Mouse (Mus musculus): ENCODE measurements at regions not wholly inside any gene's neighbourhood (a gene's known extent, or its start where the extent isn't known, plus 50 kb on each side); places are given as distances from the start of the nearest gene placed in this dataset.
A peak's percentile ranks its signal among the peaks of the same experiment; 100 is the strongest.

DNA sequence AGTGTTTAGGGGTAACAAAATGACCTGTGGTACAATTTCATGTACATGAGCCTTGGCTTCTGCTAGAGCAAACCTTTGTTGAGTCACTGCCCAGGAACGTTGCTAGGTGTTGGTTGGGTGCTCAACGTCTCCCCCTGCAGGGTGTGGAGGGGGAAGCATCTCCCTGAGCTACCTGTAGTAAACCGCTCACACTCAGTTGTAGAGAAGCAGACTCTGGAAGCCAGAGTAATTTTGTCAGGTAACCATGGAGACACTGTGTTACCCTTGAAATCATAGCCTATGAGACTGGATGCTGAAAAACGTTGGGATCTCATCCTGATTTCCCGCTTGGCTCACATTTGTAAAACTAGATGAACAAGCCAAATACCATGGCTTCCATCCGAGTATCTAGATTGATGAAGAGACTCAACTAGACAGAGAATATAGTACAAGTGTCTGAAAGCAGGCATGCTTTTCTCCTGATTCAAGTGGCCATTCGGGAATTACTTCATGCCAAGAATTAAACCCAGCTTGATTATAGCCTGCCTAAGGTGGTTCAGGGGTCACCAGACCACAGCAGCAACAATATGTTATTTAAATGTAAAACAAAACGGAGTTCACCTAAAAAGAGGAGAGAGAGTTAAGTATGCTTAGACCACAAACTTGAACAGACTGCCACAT is 63.7 kb upstream of the Ctla4 start:
- DNase-seq (ENCODE audit: low spot score in 2 of 2) = peak; percentile 34 to 50

DNA sequence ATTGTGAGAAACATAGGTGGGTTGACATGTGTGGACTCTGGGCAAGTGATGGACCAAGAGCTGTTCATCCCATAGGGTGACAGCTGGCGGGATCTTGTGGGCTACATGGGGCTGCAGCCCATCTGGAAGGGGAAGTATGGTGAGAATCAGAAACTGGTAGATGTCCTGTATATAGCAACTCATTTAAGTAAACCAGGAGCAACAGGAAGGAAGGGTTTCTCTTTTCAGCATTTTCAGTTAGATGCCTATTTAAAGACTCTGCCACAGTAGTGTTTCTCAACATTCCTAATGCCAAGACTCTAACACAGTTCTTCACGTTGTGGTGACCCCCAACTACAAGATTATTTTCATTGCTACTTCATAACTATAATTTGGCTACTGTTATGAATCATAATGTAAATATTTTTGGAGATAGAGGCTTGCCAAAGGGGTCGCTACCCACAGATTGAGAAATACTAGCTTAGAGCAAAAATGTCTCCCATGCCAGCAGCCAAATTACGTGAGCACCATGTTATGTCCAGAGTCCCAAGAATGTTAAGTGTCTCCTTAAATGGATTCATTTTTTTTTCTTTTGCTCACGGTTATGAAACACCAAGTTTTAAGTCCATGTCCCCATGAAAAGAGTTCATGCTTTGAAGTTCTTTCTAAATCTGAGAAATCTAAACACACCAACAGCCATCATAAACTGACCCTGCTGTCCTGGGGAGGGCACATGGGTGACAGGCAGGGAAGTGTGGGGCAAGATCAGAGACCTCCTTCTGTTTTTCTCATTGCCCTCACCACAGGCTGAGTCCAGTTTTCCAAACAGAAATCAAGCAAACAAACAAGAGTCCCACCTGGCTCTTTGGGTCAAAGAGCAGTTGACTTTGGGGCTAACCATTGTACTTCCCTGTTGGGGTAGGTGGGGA is 62.3 kb upstream of the Ctla4 start:
- DNase-seq (ENCODE audit: low spot score in 2 of 2) = no peak

- no peak for DNase-seq (ENCODE audit: low spot score in 2 of 2)
Measured at GRCm38 (mm10) chr1:60825256-60826186, 61.3 kb upstream of the Ctla4 start.

DNA sequence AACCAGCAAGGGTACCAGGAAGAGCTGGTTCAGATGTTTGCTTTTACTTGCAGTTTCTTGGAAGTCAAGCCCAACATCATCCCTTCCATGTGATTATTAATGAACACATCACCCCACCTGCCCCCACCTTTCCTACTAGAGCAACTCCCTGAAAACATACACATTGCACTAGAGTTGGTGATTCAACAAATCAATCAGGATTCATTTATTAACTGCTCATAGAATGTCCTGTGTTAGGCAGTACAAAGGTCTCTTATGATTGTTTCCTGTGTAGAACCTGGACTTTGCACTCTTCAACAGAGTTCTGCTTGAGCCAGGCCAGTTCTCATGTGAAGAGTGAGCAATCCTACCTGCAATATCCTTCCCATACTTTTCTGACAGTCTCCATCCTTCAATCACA is 59.8 kb upstream of the Ctla4 start:
- no peak for DNase-seq (ENCODE audit: low spot score in 2 of 2)

DNA sequence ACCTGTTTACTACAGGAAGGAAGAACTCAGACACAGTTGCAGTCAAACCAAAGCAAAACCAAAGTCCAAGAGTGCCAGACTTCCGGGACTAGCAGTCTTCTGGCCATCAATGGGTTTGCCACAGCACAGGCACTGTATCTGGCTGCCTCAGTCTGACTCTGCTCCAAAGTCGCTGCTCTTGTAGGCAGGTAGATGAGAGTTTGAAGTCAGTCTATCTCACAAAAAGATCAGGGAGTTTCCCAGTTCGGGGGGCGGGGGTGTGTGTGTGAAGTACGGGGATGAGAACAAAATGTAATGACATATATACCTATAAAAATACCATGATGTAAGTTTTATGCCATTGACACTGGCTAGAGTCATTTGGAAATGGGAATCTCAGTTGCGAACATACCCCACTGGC is 58.6 kb upstream of the Ctla4 start:
- DNase-seq (ENCODE audit: low spot score in 2 of 2) = no peak

- no peak for DNase-seq (ENCODE audit: low spot score in 2 of 2)
Measured at GRCm38 (mm10) chr1:60829849-60830248, 57.0 kb upstream of the Ctla4 start.

GRCm38 (mm10) chr1:60833668-60834067 is 53.1 kb upstream of the Ctla4 start:
- DNase-seq (ENCODE audit: low spot score in 2 of 2) = no peak

Data from spleen, postnatal 14 days (tissue).